Mouse (Mus musculus): ENCODE results near the gene Nrm. TPM values are rescaled to one million over a fixed set of nuclear protein-coding genes. Genes with fewer than 3 reads are reported as not detected.

Nrm gene
- total RNA-seq, 2 experiments from 2014 or later, result 1.7 to 1.8 TPM

- no peak for DNase-seq (ENCODE audit: low spot score in 2 of 2)
- TF ChIP-seq CTCF (conservative IDR thresholded peaks at IDR 0.05), result no peak
- Histone ChIP-seq H3K27ac (peak overlapping the region; percentile 79), H3K4me3 (peak overlapping the region; percentile 70)
These were observed 304 bp upstream of the Nrm start for GRCm38 (mm10) chr17:35860831-35861197.

- peak overlapping the region; percentile 88; the same call in 1 of the 2 replicates for H3K27ac ChIP-seq
- DNase-seq (ENCODE audit: low spot score in 2 of 2), result no peak
- TF ChIP-seq CTCF (conservative IDR thresholded peaks at IDR 0.05), result no peak
- peak overlapping the region; percentile 73; the same call in 1 of the 2 replicates for H3K4me3 ChIP-seq
These were observed 3.8 kb downstream of the Nrm start for GRCm38 (mm10) chr17:35864832-35865353.

GRCm38 (mm10) chr17:35865481-35866280 is 4.6 kb downstream of the Nrm start, which contains the start of gene Ppp1r18:
Gene Ppp1r18, plus strand, starts transcription at chr17:35865593.
- Histone ChIP-seq H3K27ac (peak within 1 kb of the TSS; percentile 88), H3K4me3 (peak within 1 kb of the TSS; percentile 73)
- no peak for DNase-seq (ENCODE audit: low spot score in 2 of 2)
- TF ChIP-seq CTCF (conservative IDR thresholded peaks at IDR 0.05), result no peak

- peak overlapping the region; percentile 88 for H3K27ac ChIP-seq
- H3K4me3 ChIP-seq, result peak overlapping the region; percentile 73
- no peak for TF ChIP-seq CTCF (conservative IDR thresholded peaks at IDR 0.05)
- no peak for DNase-seq (ENCODE audit: low spot score in 2 of 2)
These were observed 5.2 kb downstream of the Nrm start for GRCm38 (mm10) chr17:35866281-35866831.

GRCm38 (mm10) chr17:35866911-35867890 is 6.1 kb downstream of the Nrm start:
- DNase-seq (ENCODE audit: low spot score in 2 of 2), result no peak
- TF ChIP-seq CTCF (conservative IDR thresholded peaks at IDR 0.05), result peak; percentile 54
- Histone ChIP-seq H3K27ac (peak overlapping the region; percentile 88), H3K4me3 (peak overlapping the region; percentile 73)

GRCm38 (mm10) chr17:35868165-35868820 is 7.2 kb downstream of the Nrm start:
- Histone ChIP-seq H3K27ac (peak overlapping the region; percentile 88), H3K4me3 (peak overlapping the region; percentile 73)
- TF ChIP-seq CTCF (conservative IDR thresholded peaks at IDR 0.05), result no peak
- DNase-seq (ENCODE audit: low spot score in 2 of 2), result no peak

GRCm38 (mm10) chr17:35868961-35869345 is 7.8 kb downstream of the Nrm start:
- Histone ChIP-seq H3K4me3 (peak overlapping the region; percentile 73), H3K27ac (peak overlapping the region; percentile 85)
- no peak for TF ChIP-seq CTCF (conservative IDR thresholded peaks at IDR 0.05)
- no peak for DNase-seq (ENCODE audit: low spot score in 2 of 2)

GRCm38 (mm10) chr17:35869346-35870067 is 8.4 kb downstream of the Nrm start:
- H3K27ac ChIP-seq, result peak overlapping the region; percentile 85
- TF ChIP-seq CTCF (conservative IDR thresholded peaks at IDR 0.05), result no peak
- peak overlapping the region; percentile 73 for H3K4me3 ChIP-seq
- no peak for DNase-seq (ENCODE audit: low spot score in 2 of 2)

- DNase-seq (ENCODE audit: low spot score in 2 of 2), result no peak
- peak overlapping the region; percentile 73 for H3K4me3 ChIP-seq
- peak; percentile 32 for TF ChIP-seq CTCF (conservative IDR thresholded peaks at IDR 0.05)
- peak overlapping the region; percentile 85 for H3K27ac ChIP-seq
These were observed 9.2 kb downstream of the Nrm start for GRCm38 (mm10) chr17:35870151-35870883.

GRCm38 (mm10) chr17:35870884-35871696 is 10.0 kb downstream of the Nrm start:
- TF ChIP-seq CTCF (conservative IDR thresholded peaks at IDR 0.05), result peak; percentile 68
- peak overlapping the region; percentile 85; the same call in 1 of the 2 replicates for H3K27ac ChIP-seq
- peak overlapping the region; percentile 8; the same call in 1 of the 2 replicates for H3K4me3 ChIP-seq

More at GRCm38 (mm10) chr17:35870884-35871696, 10.0 kb downstream of the Nrm start:
- no peak for DNase-seq (ENCODE audit: low spot score in 2 of 2)

Data from layer of hippocampus, adult 2 months (tissue).